Mouse (Mus musculus) heart, adult 2 months (tissue): ENCODE measurements around the gene Nlrc3.

Experiments used
- CTCF ChIP-seq: fragments of 200-600 bp; IDR thresholded peaks from 2 replicates; pipeline ENCODE4 v1.8.1; 2022; ENCODE audit warnings: antibody characterized with exemption, mild to moderate bottlenecking, moderate library complexity
- EP300 ChIP-seq: fragments of 200-500 bp; IDR thresholded peaks from 2 replicates; pipeline ENCODE4 v1.6.1; 2011; ENCODE audit warnings: low read depth, low read length, control low read depth; ENCODE audit not compliant: insufficient read depth

DNA sequence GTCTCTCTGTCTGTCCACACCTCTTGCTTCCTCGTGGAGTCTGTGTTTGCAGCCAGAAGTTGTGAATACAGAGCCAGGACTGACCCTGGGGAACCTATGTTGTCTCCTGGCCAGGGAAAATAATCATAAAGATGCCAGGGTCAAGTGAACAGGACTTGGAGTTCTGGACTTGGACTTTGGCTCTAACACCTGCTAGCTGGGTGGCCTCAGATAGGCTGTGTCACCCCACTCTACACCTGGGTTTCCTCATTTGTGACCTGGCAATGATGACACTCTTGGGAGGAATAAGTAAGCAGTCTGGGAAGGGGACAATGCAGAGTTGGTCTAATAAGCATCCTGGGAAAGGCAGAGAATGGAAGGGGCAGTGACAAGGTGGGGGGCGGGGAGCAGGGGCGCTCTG is 10.9 kb downstream of the Nlrc3 start:
- no peak for TF ChIP-seq EP300
- no peak for TF ChIP-seq CTCF
